Mouse (Mus musculus): ENCODE measurements around the gene Il27ra.

GRCm38 (mm10) chr8:83996567-83997505 is 45.6 kb downstream of the Il27ra start:
- TF ChIP-seq TAL1 (IDR thresholded peaks at IDR 0.05; ENCODE audit: low read length) (no peak), GATA1 (IDR thresholded peaks at IDR 0.05; ENCODE audit: low read length) (no peak)
